Mouse (Mus musculus) limb, embryonic 10.5 days (tissue): ENCODE results near the gene Tlr11. TPM values are rescaled to one million over a fixed set of nuclear protein-coding genes. Genes with fewer than 3 reads are reported as not detected.

Experiments
- DNase-seq: peaks from one replicate; pipeline ENCODE4 v3.0.0-alpha.2; 2017; ENCODE audit warnings: low spot score
- H3K27ac ChIP-seq: fragments of 300-500 bp; sonication (generic); 2 replicates; pipeline ENCODE4 v1.5.1; 2016; ENCODE audit warnings: mild to moderate bottlenecking
- H3K27me3 ChIP-seq: fragments of 300-500 bp; sonication (generic); 2 replicates; pipeline ENCODE4 v1.6.1; 2016; ENCODE audit warnings: low read depth, mild to moderate bottlenecking; ENCODE audit not compliant: poor library complexity, severe bottlenecking
- H3K36me3 ChIP-seq: fragments of 300-500 bp; sonication (generic); 2 replicates; pipeline ENCODE4 v1.6.1; 2016; ENCODE audit warnings: mild to moderate bottlenecking, moderate library complexity
- H3K4me1 ChIP-seq: fragments of 300-500 bp; sonication (generic); 2 replicates; pipeline ENCODE4 v1.6.1; 2016
- H3K4me3 ChIP-seq: fragments of 300-500 bp; sonication (generic); 2 replicates; pipeline ENCODE4 v1.5.1; 2016; ENCODE audit warnings: mild to moderate bottlenecking, moderate library complexity
- H3K9me3 ChIP-seq: fragments of 300-500 bp; sonication (generic); replicated peaks from 2 replicates; pipeline ENCODE4 v1.6.1; 2016; ENCODE audit warnings: mild to moderate bottlenecking
- WGBS: fragments of 180-500 bp; shearing (Covaris S2); methylation state at CpG from one replicate; pipeline ENCODE4 v1.1.7; 2016; 5-methylcytosine and 5-hydroxymethylcytosine counted together
- polyA plus RNA-seq: library from polyadenylated mRNA; unstranded; fragments of >200 nt; fragmentation: Nextera tagmentation; extraction: Ambion mirVana; gene quantifications from 2 replicates; pipeline ENCODE4 v1.2.1, GENCODE M21; 2016

Gene Tlr11
- polyA plus RNA-seq = not detected in 2 replicates

DNA sequence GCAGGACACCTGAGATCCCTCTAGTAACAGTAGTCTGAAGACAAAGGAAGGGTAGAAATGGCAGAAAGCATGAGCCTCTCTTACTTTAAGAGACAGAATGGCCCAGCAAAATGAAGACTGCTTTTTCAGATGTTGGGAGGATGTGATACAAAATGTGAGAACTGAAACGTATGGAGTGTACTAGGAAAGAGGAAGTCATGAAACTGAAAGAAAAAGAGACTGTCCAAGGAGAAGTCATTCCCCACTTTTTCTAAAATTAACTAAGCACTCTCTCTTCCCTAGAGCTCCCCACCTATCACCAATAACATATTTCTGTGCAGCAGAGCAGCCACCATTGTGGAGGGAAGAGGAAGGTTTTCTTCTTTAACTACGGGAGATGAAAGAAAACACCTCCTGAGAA lies at the start of gene Tlr11:
TSS of gene Tlr11 (plus strand) at position 322 of the 400 bp plus-strand sequence.
- no peaks in the 10 kb centered on the region for H3K36me3 ChIP-seq
- H3K27ac ChIP-seq = no peak within 1 kb of the TSS
- no peaks in the 10 kb centered on the region for H3K27me3 ChIP-seq
- WGBS = 93% methylated on average over 2 of the region's 2 CpGs
- no peaks in the 10 kb centered on the region for H3K9me3 ChIP-seq
- no peaks in the 10 kb centered on the region for H3K4me1 ChIP-seq
- DNase-seq = no peak
- no peak within 1 kb of the TSS for H3K4me3 ChIP-seq

DNA sequence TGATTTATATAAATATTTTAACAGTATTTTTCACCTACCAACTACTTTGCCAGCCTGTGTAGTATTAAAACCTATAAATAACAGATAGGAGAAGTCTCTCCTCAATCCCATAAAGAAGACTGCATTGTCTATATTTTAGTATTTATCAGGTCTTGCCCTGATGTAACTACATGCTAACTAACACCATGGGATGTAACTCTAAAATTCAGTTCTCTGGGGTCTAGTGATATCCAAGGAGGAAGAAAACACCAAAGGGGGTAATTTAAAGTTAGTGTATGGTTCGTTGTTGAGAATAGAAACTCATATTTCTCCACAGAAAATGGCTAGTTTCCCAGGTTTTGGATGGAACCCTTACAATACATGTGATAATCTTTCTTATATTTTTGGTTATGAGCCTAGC lies 31.1 kb upstream of the Tlr11 start, which contains the start of gene Olfr734:
TSS of gene Olfr734 (minus strand) at position 101 of the 400 bp plus-strand sequence.
- H3K27ac ChIP-seq = no peak within 1 kb of the TSS
- H3K4me3 ChIP-seq = no peak within 1 kb of the TSS
- H3K36me3 ChIP-seq = no peaks in the 10 kb centered on the region
- 82% methylated on average over 1 of the region's 1 CpGs for WGBS
- H3K27me3 ChIP-seq = no peaks in the 10 kb centered on the region
- no peaks in the 10 kb centered on the region for H3K9me3 ChIP-seq
- DNase-seq = no peak
- H3K4me1 ChIP-seq = no peaks in the 10 kb centered on the region

DNA sequence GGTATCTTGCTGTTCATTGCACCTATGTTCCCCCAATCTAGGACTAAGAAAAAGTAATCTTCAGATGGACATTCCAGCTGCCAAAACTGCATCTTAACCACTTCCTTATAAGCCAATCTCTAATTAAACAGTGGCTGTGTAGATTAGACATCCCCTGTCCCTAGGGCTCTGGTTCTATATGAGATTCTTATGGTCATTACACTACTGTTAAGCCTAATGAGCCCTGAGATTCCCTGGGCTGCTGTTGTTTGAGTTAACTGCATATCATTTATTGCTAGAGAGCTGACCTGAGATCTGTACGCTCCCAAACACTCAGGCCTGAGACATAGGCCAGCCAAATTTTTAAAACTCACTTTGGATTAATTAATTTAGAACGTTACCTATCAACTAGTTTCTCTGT lies 8.9 kb upstream of the Tlr11 start, which contains the start of gene Olfr735:
TSS of gene Olfr735 (minus strand) at position 77 of the 400 bp plus-strand sequence.
- H3K27me3 ChIP-seq = no peaks in the 10 kb centered on the region
- H3K27ac ChIP-seq = no peak within 1 kb of the TSS
- 93% methylated on average over 2 of the region's 2 CpGs for WGBS
- no peaks in the 10 kb centered on the region for H3K36me3 ChIP-seq
- H3K9me3 ChIP-seq = no peaks in the 10 kb centered on the region
- DNase-seq = no peak
- H3K4me3 ChIP-seq = no peak within 1 kb of the TSS
- no peaks in the 10 kb centered on the region for H3K4me1 ChIP-seq

DNA sequence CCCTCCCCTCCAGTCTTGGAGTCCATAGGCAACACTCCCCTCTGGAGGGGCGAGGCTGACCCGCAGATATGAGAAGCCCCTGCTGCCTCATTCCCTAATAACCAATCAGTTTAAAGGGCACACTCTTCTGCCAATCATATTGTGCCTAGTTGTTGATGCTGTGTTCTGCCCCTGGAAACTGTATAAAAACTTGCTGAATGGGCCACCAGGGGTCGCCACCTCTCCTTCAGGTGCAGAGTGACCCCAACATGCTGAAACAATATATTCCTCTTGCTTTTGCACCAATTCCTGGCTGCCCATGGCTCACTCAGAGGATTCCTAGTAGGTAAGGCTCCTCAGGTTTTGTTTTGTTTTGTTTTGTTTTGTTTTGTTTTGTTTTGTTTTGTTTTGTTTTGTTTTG lies 5.3 kb upstream of the Tlr11 start:
- Histone ChIP-seq H3K4me1 (no peaks in the 10 kb centered on the region), H3K36me3 (no peaks in the 10 kb centered on the region), H3K4me3 (no peak overlapping the region), H3K27ac (no peak overlapping the region), H3K9me3 (no peaks in the 10 kb centered on the region), H3K27me3 (no peaks in the 10 kb centered on the region)
- WGBS = 54% methylated on average over 3 of the region's 3 CpGs
- DNase-seq = peak; percentile 38

DNA sequence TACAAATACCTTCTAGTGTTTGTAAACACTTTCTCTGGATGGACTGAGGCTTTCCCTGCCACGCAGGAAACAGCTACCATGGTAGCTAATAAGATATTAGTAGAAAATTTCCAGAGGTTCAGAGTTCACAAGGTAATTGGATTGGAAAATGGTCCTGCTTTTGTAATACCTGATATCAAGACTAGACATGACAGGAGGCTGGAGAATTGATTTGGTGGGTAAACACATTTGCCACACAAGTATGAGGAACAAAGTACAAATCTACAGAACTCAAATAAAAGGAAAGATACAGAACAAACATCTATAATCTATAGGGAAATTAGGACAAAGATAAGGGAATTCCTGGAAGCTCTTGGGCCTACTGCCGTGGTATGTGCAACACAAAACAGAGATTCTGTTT lies 989 bp upstream of the Tlr11 start:
- no peaks in the 10 kb centered on the region for H3K4me1 ChIP-seq
- no peaks in the 10 kb centered on the region for H3K9me3 ChIP-seq
- no peak for DNase-seq
- no peak overlapping the region for H3K27ac ChIP-seq
- WGBS = 92% methylated on average over 2 of the region's 2 CpGs
- H3K4me3 ChIP-seq = no peak overlapping the region
- H3K36me3 ChIP-seq = no peaks in the 10 kb centered on the region
- no peaks in the 10 kb centered on the region for H3K27me3 ChIP-seq

DNA sequence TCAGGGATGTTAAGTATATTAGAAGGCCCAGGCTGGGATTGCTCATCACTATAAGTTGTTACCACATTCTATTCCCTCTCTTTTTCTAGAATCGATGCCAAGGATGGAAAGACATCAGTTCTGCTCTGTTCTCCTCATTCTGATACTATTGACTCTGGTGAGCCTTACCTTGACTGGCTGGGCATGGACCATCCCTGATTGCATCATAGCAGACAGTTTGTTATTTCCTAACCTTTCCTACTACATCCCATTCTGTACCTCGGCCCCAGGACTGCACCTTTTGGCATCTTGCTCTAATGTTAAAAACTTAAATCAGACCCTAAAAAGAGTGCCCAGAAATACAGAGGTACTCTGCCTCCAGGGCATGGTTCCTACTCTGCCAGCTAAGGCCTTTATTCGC lies 2.8 kb downstream of the Tlr11 start:
- DNase-seq = no peak
- no peaks in the 10 kb centered on the region for H3K27me3 ChIP-seq
- H3K27ac ChIP-seq = no peak overlapping the region
- 86% methylated on average over 3 of the region's 3 CpGs for WGBS
- H3K9me3 ChIP-seq = no peaks in the 10 kb centered on the region
- H3K4me1 ChIP-seq = no peaks in the 10 kb centered on the region
- no peak overlapping the region for H3K4me3 ChIP-seq
- H3K36me3 ChIP-seq = no peaks in the 10 kb centered on the region

DNA sequence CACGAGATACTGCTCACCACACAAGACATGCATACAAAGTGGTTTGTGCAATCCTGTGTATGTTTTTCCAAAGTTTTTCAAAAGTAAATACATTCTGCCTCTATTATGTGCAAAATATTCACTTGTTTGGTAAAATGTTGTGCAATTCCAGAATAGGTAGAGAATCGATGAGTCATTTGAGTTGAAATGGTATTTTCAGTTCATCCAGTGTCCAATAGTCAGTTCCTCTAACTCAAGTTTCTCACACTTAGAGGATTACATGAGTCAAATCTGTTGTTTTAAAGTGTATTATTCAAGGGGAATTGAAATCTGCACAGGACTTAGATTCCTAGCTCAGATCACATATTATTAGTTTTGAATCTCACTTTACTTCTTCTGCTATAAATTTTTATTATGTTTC lies 5.8 kb downstream of the Tlr11 start:
- Histone ChIP-seq H3K36me3 (no peaks in the 10 kb centered on the region), H3K27me3 (no peaks in the 10 kb centered on the region), H3K4me3 (no peak overlapping the region), H3K9me3 (no peaks in the 10 kb centered on the region), H3K27ac (no peak overlapping the region), H3K4me1 (no peaks in the 10 kb centered on the region)
- 86% methylated on average over 2 of the region's 2 CpGs for WGBS
- DNase-seq = no peak

DNA sequence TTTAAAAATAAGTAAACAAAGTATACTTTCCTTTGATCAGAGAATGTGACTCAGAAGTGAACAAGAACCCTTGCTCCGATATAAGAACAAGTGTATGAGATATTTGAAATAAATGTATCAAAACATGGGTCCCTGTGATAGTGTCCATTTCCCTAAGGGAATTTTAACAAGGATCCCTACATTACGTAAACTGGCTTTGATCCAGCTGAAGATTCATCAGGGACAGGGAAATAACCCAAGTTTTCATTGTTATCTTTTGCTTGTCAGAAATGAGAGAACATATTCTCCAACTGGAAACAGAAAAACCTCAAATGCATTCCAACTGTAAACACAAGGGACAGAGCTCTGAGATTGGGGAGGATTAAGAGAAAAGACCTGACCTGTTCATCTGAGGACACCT lies 23.1 kb downstream of the Tlr11 start, which contains the start of gene Olfr736:
TSS of gene Olfr736 (plus strand) at position 301 of the 400 bp plus-strand sequence.
- Histone ChIP-seq H3K27me3 (no peaks in the 10 kb centered on the region), H3K4me1 (no peaks in the 10 kb centered on the region), H3K4me3 (no peak within 1 kb of the TSS), H3K36me3 (no peaks in the 10 kb centered on the region), H3K9me3 (no peaks in the 10 kb centered on the region), H3K27ac (no peak within 1 kb of the TSS)
- DNase-seq = no peak
- WGBS = 93% methylated on average over 2 of the region's 2 CpGs

DNA sequence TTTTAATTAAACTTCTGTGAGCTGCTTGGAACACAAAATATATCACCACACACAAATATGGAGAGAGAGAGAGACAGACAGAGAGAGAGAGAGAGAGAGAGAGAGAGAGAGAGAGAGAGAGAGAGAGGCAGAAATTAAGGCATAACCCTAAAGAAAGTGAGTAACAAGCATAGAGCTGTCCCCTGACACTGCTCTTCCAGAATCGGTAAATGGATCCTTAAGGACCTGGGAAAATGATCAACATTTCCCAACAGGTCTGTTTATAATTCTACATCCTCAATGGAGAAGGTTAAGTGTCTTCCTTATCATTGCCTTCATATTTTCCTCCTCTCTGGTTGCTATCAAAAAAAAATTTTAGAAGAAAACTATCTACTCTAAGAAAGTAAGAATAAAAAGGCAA lies 49.6 kb downstream of the Tlr11 start, which contains the start of gene Olfr738:
TSS of gene Olfr738 (plus strand) at position 301 of the 400 bp plus-strand sequence.
- WGBS = 80% methylated on average over 1 of the region's 1 CpGs
- no peaks in the 10 kb centered on the region for H3K36me3 ChIP-seq
- no peaks in the 10 kb centered on the region for H3K9me3 ChIP-seq
- H3K27me3 ChIP-seq = no peaks in the 10 kb centered on the region
- H3K4me3 ChIP-seq = no peak within 1 kb of the TSS
- H3K27ac ChIP-seq = no peak within 1 kb of the TSS
- no peaks in the 10 kb centered on the region for H3K4me1 ChIP-seq
- DNase-seq = no peak

Other genes starting within 250 kb of the Tlr11 start
- gene Olfr727, start 234.7 kb upstream of the Tlr11 start, polyA plus RNA-seq = not detected in 2 replicates
- not detected in 2 replicates for gene Olfr728, start 215.2 kb upstream of the Tlr11 start, polyA plus RNA-seq
- 0.03 TPM in 1 of 2 replicates, not detected in the other for gene Olfr729, start 205.0 kb upstream of the Tlr11 start, polyA plus RNA-seq
- not detected in 2 replicates for gene Olfr730, start 169.7 kb upstream of the Tlr11 start, polyA plus RNA-seq
- not detected in 2 replicates for gene Olfr731, start 116.0 kb upstream of the Tlr11 start, polyA plus RNA-seq
- not detected in 2 replicates for gene Olfr732, start 73.7 kb upstream of the Tlr11 start, polyA plus RNA-seq
- not detected in 2 replicates for gene Olfr733, start 56.4 kb upstream of the Tlr11 start, polyA plus RNA-seq
- not detected in 2 replicates for gene Olfr734, start 31.2 kb upstream of the Tlr11 start, polyA plus RNA-seq
- gene Olfr735, start 9.0 kb upstream of the Tlr11 start, polyA plus RNA-seq = not detected in 2 replicates
- not detected in 2 replicates for gene Olfr736, start 23.2 kb downstream of the Tlr11 start, polyA plus RNA-seq
- not detected in 2 replicates for gene Olfr738, start 49.7 kb downstream of the Tlr11 start, polyA plus RNA-seq
- gene Olfr739, start 60.7 kb downstream of the Tlr11 start, polyA plus RNA-seq = not detected in 2 replicates
- gene Olfr740, start 87.6 kb downstream of the Tlr11 start, polyA plus RNA-seq = not detected in 2 replicates
- gene Olfr741, start 114.8 kb downstream of the Tlr11 start, polyA plus RNA-seq = not detected in 2 replicates
- not detected in 2 replicates for gene Olfr742, start 145.7 kb downstream of the Tlr11 start, polyA plus RNA-seq
- not detected in 2 replicates for gene Olfr743, start 163.9 kb downstream of the Tlr11 start, polyA plus RNA-seq